Mouse (Mus musculus) brain, embryonic 14.5 days (tissue): Measurements from ENCODE around the gene Apobec2.

Experiments
- CTCF ChIP-seq: fragments of 200-500 bp; IDR thresholded peaks from 2 replicates; pipeline ENCODE4 v1.5.1; 2012; ENCODE audit warnings: inconsistent platforms, mild to moderate bottlenecking, moderate library complexity, borderline replicate concordance; ENCODE audit not compliant: insufficient read depth, insufficient read length; ENCODE audit errors: extremely low read depth
- POLR2A ChIP-seq: fragments of 200-500 bp; IDR thresholded peaks from 2 replicates; pipeline ENCODE4 v1.6.1; 2012; ENCODE audit warnings: mild to moderate bottlenecking, inconsistent platforms, borderline replicate concordance; ENCODE audit not compliant: poor library complexity, insufficient read depth, insufficient read length, severe bottlenecking; ENCODE audit errors: extremely low read depth

DNA sequence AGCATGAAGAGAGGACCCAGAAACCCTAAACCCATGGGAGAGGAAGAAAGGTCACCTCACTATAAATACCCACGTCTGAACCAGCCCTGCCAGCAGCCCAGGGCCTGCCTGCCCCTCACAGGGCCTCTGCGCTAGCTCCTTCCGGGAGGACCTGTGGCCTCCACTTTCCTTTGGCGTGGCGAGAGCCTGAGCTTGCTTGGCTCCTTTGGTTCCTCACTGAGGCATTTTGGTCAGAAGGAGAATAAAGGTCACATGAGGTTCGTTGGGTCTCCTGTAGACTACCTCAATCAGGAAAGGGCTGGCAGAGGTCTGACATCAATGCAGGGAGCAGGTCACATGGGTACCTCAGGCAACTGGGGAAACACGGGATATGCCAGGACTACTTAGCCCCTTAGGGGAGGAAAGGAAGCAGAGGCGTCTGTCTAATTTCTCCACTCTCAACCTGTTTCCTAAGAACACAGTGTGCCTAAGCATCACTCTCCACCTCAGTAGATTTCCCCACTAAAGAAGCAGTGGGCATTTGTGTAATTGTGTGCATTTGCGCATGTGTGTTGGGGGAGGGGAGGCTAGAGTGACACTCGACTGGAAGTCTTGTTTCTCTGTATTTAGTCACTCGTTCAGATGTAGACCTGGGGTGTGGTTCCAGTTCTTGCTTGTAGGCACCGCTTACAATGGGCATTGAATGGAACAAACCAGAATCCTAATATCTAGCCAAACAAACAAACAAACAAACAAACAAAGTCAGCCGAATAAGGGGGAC, 5.6 kb downstream of the Apobec2 start:
- TF ChIP-seq POLR2A (no peak), CTCF (no peak)
